Mouse (Mus musculus): ENCODE data around the gene Alx3.

- TF ChIP-seq CTCF (IDR thresholded peaks at IDR 0.05) (no peak), EP300 (IDR thresholded peaks at IDR 0.05) (no peak)
Observed at GRCm38 (mm10) chr3:107611394-107611793, 16.6 kb downstream of the Alx3 start.

Data from lung, postnatal 0 days (tissue).